Mouse (Mus musculus): ENCODE data around the gene Cnih2.

Gene Cnih2

DNA sequence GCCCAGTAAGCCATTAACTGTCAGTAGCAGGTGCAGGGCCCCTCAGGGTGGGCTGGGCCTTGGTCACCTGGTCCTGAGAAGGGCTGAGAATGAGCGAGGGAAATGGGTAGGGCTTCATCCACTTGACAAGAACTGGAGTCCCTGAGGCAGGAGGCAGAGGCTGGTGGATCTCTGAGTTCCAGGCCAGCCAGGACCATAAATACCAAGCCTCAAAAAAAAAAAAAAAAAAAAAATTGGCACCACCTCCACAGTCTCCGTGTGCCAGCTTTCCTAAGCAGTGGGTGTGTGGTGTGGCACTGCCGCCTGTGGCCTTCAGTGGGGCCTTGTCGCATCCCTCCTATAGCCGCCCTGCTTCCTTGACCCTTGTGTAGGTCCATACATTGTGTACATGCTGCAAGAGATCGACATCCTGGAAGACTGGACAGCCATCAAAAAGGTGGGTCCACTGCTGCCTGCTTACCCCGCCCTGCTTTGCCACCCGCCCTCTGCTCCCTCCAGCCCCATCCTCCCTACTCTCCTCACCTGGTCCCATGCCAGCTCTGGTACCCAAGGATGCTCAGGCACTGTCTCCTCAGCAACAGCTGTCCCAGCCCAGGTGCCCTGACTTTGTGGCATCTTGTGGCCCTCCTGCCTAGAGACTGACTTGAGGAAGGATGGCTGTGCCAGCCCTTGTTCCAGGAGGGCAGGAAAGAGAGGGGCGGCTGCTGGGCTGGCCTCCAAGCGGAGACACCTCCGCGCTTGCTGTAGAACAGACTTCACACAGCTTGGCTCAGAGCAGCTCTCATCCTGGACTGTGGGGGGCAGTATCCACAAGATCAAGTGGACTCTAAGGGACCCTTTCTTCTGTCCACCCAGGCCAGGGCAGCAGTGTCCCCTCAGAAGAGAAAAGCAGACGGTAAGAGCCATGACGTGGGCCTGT, 49.9 kb downstream of the Cnih2 start:
- ATAC-seq (ENCODE audit: low TSS enrichment): peak; percentile 42

DNA sequence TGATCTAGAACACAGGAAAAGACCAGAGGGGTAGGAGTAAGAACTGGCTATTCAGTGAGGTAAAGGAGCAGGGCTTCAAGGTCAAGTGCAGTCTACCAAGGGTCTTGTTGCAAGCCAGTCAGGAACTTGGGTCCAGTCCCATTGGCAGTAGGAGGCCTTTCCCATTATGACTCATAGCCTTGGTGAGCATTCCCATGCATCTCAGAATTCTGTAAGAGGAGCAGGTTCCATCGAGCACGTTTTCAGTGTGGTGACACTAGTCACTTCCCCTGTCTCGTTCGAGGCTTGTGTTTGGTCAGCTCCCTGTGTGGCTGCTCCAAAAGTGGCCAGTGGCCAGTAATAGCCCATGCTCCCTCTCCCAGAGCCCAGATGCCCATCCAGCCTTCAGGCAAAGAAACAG, 52.8 kb downstream of the Cnih2 start:
- ATAC-seq (ENCODE audit: low TSS enrichment): no peak
